Mouse (Mus musculus): ENCODE data around the gene Trappc1. TPM values are rescaled to one million over a fixed set of nuclear protein-coding genes. Genes with fewer than 3 reads are reported as not detected.

The Trappc1 gene
- polyA plus RNA-seq (2015; fragmentation: Nextera tagmentation; extraction: Ambion mirVana) = 69.3 and 75.8 TPM in 2 replicates

DNA sequence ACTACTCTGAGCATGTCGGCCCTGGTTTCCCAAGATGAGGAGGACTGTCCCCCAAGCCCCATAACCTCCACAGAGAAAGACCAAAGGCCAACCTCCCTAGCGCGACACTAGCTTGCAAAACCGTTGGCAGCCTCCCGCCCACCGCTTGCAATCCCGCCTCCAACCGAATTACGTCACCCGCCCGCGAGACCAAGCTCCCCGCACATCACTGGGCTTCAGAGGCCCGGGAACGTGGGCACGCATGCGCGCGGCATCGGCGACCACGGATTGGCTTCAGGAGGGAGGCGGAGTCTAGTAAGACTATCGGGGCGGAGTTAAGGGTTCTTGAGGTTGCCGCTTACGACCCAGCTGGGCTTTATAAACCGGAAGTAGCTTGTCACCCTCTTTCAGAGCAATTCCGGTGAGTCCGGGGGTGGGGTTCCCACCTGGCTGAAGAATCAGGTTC, at the start of gene Trappc1, which contains the start of gene Cntrob:
Gene Trappc1, plus strand, starts transcription at position 314 of the 445 bp plus-strand sequence.
Gene Cntrob, minus strand, starts transcription at position 109 of the 445 bp plus-strand sequence.
- Histone ChIP-seq H3K9ac (ENCODE audit: low read depth, low read length) (peak within 1 kb of the TSS; percentile 90), H3K27me3 (ENCODE audit: control insufficient read depth, insufficient read depth, low read depth, low read length) (peaks cover 25% of the 10 kb centered on the region), H3K9me3 (replicated peaks; ENCODE audit: control insufficient read depth, low read length) (no peaks in the 10 kb centered on the region), H3K4me2 (ENCODE audit: low read depth, low read length) (peak within 1 kb of the TSS; percentile 96), H3K4me1 (ENCODE audit: control insufficient read depth, low read depth, low read length) (peaks cover 34% of the 10 kb centered on the region), H3K27ac (ENCODE audit: low read length) (peak within 1 kb of the TSS; percentile 88), H3K36me3 (ENCODE audit: control insufficient read depth, insufficient read depth) (no peaks in the 10 kb centered on the region; the same call in 1 of the 2 replicates), H3K4me3 (ENCODE audit: low read depth, low read length) (peak within 1 kb of the TSS; percentile 75)
- ATAC-seq (ENCODE audit: low read depth) = peak; percentile 94
- under 1% methylated on average over 30 of the region's 30 CpGs for WGBS (ENCODE audit: insufficient replicate concordance)

DNA sequence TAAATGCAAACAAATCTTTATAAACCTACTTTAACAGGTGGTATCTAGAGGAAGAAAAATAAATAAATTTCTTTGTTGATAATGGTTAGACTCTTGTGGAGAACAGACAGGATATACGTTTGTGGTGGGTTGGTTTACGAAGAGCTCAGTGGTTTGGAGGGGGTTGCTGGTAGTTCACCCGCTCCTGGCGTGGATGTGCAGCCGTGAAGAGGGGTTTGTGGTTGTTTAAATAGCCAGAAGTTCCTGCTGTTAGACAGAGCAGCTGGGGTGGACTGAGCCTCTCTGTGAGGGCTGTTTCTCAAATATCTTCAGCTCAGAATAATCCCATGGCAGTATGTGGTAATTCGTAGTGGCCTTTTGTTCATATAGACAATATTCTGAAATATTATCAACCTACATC, 48.1 kb upstream of the Trappc1 start:
- Histone ChIP-seq H3K36me3 (ENCODE audit: control insufficient read depth, insufficient read depth) (no peaks in the 10 kb centered on the region), H3K4me1 (ENCODE audit: control insufficient read depth, low read depth, low read length) (no peaks in the 10 kb centered on the region), H3K4me3 (ENCODE audit: low read depth, low read length) (no peak overlapping the region), H3K27me3 (ENCODE audit: control insufficient read depth, insufficient read depth, low read depth, low read length) (0 out of 2 replicates have a peak, but pooled peaks cover 6% of the 10 kb centered on the region), H3K9me3 (replicated peaks; ENCODE audit: control insufficient read depth, low read length) (no peaks in the 10 kb centered on the region), H3K27ac (ENCODE audit: low read length) (no peak overlapping the region), H3K9ac (ENCODE audit: low read depth, low read length) (no peak overlapping the region), H3K4me2 (ENCODE audit: low read depth, low read length) (no peak overlapping the region)
- WGBS (ENCODE audit: insufficient replicate concordance) = 37% methylated on average over 6 of the region's 6 CpGs
- ATAC-seq (ENCODE audit: low read depth) = no peak

GRCm38 (mm10) chr11:69276081-69276480, 47.7 kb upstream of the Trappc1 start:
- H3K9ac ChIP-seq (ENCODE audit: low read depth, low read length) = no peak overlapping the region
- no peaks in the 10 kb centered on the region for H3K9me3 ChIP-seq (replicated peaks; ENCODE audit: control insufficient read depth, low read length)
- 0 out of 2 replicates have a peak, but pooled peaks cover 6% of the 10 kb centered on the region for H3K27me3 ChIP-seq (ENCODE audit: control insufficient read depth, insufficient read depth, low read depth, low read length)
- H3K36me3 ChIP-seq (ENCODE audit: control insufficient read depth, insufficient read depth) = no peaks in the 10 kb centered on the region
- no peak overlapping the region for H3K4me2 ChIP-seq (ENCODE audit: low read depth, low read length)
- H3K4me1 ChIP-seq (ENCODE audit: control insufficient read depth, low read depth, low read length) = no peaks in the 10 kb centered on the region
- H3K27ac ChIP-seq (ENCODE audit: low read length) = no peak overlapping the region
- H3K4me3 ChIP-seq (ENCODE audit: low read depth, low read length) = no peak overlapping the region
- 38% methylated on average over 2 of the region's 2 CpGs for WGBS (ENCODE audit: insufficient replicate concordance)
- ATAC-seq (ENCODE audit: low read depth) = no peak

DNA sequence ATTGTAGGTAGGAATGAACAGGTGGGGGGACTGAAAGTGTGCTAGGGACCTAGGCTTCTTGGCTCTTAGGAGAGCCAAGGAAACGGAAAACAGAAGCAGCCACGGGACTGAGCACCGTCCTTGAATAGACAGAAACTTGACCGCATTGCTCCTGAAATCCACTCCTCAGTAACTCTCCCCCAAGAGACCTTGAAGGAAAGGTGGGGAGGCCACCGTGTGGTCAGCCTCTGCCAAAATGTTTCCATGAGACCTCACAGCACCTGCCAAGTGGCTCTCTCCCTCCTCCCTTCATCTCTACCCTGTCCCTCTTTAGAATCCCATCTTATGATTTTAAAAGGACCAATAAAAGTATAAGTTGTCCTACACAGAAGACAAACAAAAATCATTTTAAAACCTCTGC, 46.5 kb upstream of the Trappc1 start:
- WGBS (ENCODE audit: insufficient replicate concordance) = 65% methylated on average over 5 of the region's 5 CpGs
- Histone ChIP-seq H3K9me3 (replicated peaks; ENCODE audit: control insufficient read depth, low read length) (no peaks in the 10 kb centered on the region), H3K27me3 (ENCODE audit: control insufficient read depth, insufficient read depth, low read depth, low read length) (no peaks in the 10 kb centered on the region), H3K9ac (ENCODE audit: low read depth, low read length) (no peak overlapping the region), H3K27ac (ENCODE audit: low read length) (no peak overlapping the region), H3K4me2 (ENCODE audit: low read depth, low read length) (no peak overlapping the region), H3K36me3 (ENCODE audit: control insufficient read depth, insufficient read depth) (no peaks in the 10 kb centered on the region), H3K4me3 (ENCODE audit: low read depth, low read length) (no peak overlapping the region), H3K4me1 (ENCODE audit: control insufficient read depth, low read depth, low read length) (no peaks in the 10 kb centered on the region)
- no peak for ATAC-seq (ENCODE audit: low read depth)

GRCm38 (mm10) chr11:69291111-69291510, 32.7 kb upstream of the Trappc1 start:
- no peaks in the 10 kb centered on the region for H3K4me1 ChIP-seq (ENCODE audit: control insufficient read depth, low read depth, low read length)

DNA sequence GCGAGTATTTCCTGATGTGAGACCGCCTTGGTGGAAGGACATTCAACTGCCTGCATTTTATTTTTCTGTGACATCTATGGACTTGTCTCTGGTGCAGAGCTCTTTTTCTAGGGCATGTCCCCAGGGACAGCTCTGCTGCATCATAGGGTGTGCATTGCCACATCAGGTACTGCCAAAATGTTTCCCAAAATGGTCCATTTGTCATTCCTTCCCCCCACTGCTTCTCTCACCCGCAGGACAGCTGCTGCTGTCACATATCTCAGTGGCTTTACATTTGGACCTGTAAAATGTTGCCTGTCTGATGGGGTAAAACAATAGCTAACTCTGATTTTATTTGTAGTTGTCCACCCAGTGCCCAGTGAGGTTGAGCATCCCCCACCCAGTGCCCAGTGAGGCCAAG, 28.5 kb upstream of the Trappc1 start:
- H3K27ac ChIP-seq (ENCODE audit: low read length) = no peak overlapping the region
- H3K36me3 ChIP-seq (ENCODE audit: control insufficient read depth, insufficient read depth) = no peaks in the 10 kb centered on the region
- no peak overlapping the region for H3K4me3 ChIP-seq (ENCODE audit: low read depth, low read length)
- no peak overlapping the region for H3K4me2 ChIP-seq (ENCODE audit: low read depth, low read length)
- no peaks in the 10 kb centered on the region for H3K4me1 ChIP-seq (ENCODE audit: control insufficient read depth, low read depth, low read length)
- WGBS (ENCODE audit: insufficient replicate concordance) = 63% methylated on average over 3 of the region's 3 CpGs
- no peak for ATAC-seq (ENCODE audit: low read depth)
- H3K9ac ChIP-seq (ENCODE audit: low read depth, low read length) = no peak overlapping the region
- H3K9me3 ChIP-seq (replicated peaks; ENCODE audit: control insufficient read depth, low read length) = no peaks in the 10 kb centered on the region
- no peaks in the 10 kb centered on the region for H3K27me3 ChIP-seq (ENCODE audit: control insufficient read depth, insufficient read depth, low read depth, low read length)

More at GRCm38 (mm10) chr11:69291111-69291510, 32.7 kb upstream of the Trappc1 start:
- Histone ChIP-seq H3K36me3 (ENCODE audit: control insufficient read depth, insufficient read depth) (no peaks in the 10 kb centered on the region), H3K9me3 (replicated peaks; ENCODE audit: control insufficient read depth, low read length) (no peaks in the 10 kb centered on the region), H3K27me3 (ENCODE audit: control insufficient read depth, insufficient read depth, low read depth, low read length) (no peaks in the 10 kb centered on the region), H3K9ac (ENCODE audit: low read depth, low read length) (no peak overlapping the region), H3K27ac (ENCODE audit: low read length) (no peak overlapping the region), H3K4me2 (ENCODE audit: low read depth, low read length) (no peak overlapping the region), H3K4me3 (ENCODE audit: low read depth, low read length) (no peak overlapping the region)
- WGBS (ENCODE audit: insufficient replicate concordance) = 49% methylated on average over 5 of the region's 5 CpGs
- ATAC-seq (ENCODE audit: low read depth) = no peak

GRCm38 (mm10) chr11:69297799-69298198, 26.0 kb upstream of the Trappc1 start:
- no peak for ATAC-seq (ENCODE audit: low read depth)
- H3K27me3 ChIP-seq (ENCODE audit: control insufficient read depth, insufficient read depth, low read depth, low read length) = no peaks in the 10 kb centered on the region
- WGBS (ENCODE audit: insufficient replicate concordance) = 78% methylated on average over 2 of the region's 2 CpGs
- H3K4me3 ChIP-seq (ENCODE audit: low read depth, low read length) = no peak overlapping the region
- no peak overlapping the region for H3K9ac ChIP-seq (ENCODE audit: low read depth, low read length)
- no peak overlapping the region for H3K27ac ChIP-seq (ENCODE audit: low read length)
- no peaks in the 10 kb centered on the region for H3K9me3 ChIP-seq (replicated peaks; ENCODE audit: control insufficient read depth, low read length)
- H3K4me2 ChIP-seq (ENCODE audit: low read depth, low read length) = no peak overlapping the region
- no peaks in the 10 kb centered on the region for H3K4me1 ChIP-seq (ENCODE audit: control insufficient read depth, low read depth, low read length)
- H3K36me3 ChIP-seq (ENCODE audit: control insufficient read depth, insufficient read depth) = no peaks in the 10 kb centered on the region

DNA sequence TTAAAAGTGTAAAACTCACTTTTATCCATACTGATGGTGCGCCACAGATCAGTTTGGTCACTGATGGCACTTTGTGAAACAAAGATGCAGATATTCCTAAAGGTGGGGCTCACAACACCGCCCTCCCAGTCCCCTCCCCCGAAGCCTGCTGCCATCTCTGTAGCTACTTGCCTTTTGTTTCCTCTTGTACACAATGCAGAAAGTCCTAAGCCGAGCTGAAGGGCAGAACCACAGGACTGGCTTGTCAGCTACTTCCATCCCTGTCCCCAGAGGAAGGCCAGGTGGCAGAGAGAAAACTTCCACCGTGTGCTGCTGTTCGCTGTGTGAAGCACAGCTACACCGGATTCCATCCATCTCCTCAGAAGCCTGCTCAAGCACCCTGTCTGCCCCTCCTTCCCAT, 25.5 kb upstream of the Trappc1 start:
- Histone ChIP-seq H3K27ac (ENCODE audit: low read length) (no peak overlapping the region), H3K4me1 (ENCODE audit: control insufficient read depth, low read depth, low read length) (no peaks in the 10 kb centered on the region), H3K36me3 (ENCODE audit: control insufficient read depth, insufficient read depth) (no peaks in the 10 kb centered on the region), H3K4me3 (ENCODE audit: low read depth, low read length) (no peak overlapping the region), H3K9ac (ENCODE audit: low read depth, low read length) (no peak overlapping the region), H3K27me3 (ENCODE audit: control insufficient read depth, insufficient read depth, low read depth, low read length) (no peaks in the 10 kb centered on the region), H3K4me2 (ENCODE audit: low read depth, low read length) (no peak overlapping the region), H3K9me3 (replicated peaks; ENCODE audit: control insufficient read depth, low read length) (no peaks in the 10 kb centered on the region)
- no peak for ATAC-seq (ENCODE audit: low read depth)
- WGBS (ENCODE audit: insufficient replicate concordance) = 69% methylated on average over 7 of the region's 7 CpGs

DNA sequence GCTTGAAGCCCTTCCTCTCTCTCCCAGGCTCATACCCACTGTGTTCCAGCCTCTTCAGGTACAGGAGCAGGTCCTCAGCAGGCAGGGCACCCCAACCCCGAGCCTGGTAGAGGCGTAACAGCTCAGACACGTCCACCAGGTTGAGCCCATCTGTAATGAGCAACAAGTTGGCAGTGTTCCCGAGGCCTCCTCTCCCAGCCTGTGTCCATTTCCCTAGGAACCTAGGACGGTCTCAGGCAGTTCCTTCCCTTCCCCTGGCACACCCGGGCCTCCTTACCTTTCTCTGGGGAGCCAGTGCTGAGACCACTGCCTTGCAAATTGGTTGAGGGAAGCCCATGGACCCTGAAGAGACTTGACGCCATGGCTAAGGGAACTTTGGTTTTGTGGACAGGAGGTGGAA, 21.0 kb upstream of the Trappc1 start:
- no peaks in the 10 kb centered on the region; the same call in 1 of the 2 replicates for H3K36me3 ChIP-seq (ENCODE audit: control insufficient read depth, insufficient read depth)
- no peak overlapping the region for H3K27ac ChIP-seq (ENCODE audit: low read length)
- no peaks in the 10 kb centered on the region for H3K27me3 ChIP-seq (ENCODE audit: control insufficient read depth, insufficient read depth, low read depth, low read length)
- H3K9ac ChIP-seq (ENCODE audit: low read depth, low read length) = no peak overlapping the region
- WGBS (ENCODE audit: insufficient replicate concordance) = 77% methylated on average over 7 of the region's 7 CpGs
- no peak for ATAC-seq (ENCODE audit: low read depth)
- no peak overlapping the region for H3K4me2 ChIP-seq (ENCODE audit: low read depth, low read length)
- H3K4me3 ChIP-seq (ENCODE audit: low read depth, low read length) = no peak overlapping the region
- H3K9me3 ChIP-seq (replicated peaks; ENCODE audit: control insufficient read depth, low read length) = no peaks in the 10 kb centered on the region
- H3K4me1 ChIP-seq (ENCODE audit: control insufficient read depth, low read depth, low read length) = no peaks in the 10 kb centered on the region

Data from liver, embryonic 16.5 days (tissue).